8 mouse cellular contexts compared by ENCODE assay signal in genomic region chr17:46487431-46487830, GRCm38 (mm10). TPM values are rescaled to one million over a fixed set of nuclear protein-coding genes. Genes with fewer than 3 reads are reported as not detected.
A peak's percentile ranks its signal among the peaks of the same experiment; 100 is the strongest.
DNase-seq lines count a peak whose midpoint lies in the region; ATAC-seq and TF ChIP-seq lines count a peak whose summit lies in the region.

Gene Ttbk1 (minus strand): TSS chr17:46487675.

- peak within 1 kb of the TSS; percentile 36 for H3K4me3 ChIP-seq in lung, embryonic 14.5 days (ENCODE audit: low read depth, low read length)
- peak within 1 kb of the TSS; percentile 67 for H3K4me3 ChIP-seq in cortical plate, adult 2 months (ENCODE audit: insufficient read depth, low read length)
- peak within 1 kb of the TSS; percentile 77 for H3K4me3 ChIP-seq in hindbrain, postnatal 0 days (ENCODE audit: low read length)
- peak within 1 kb of the TSS; percentile 39 for H3K4me3 ChIP-seq in liver, embryonic 12.5 days

- peaks cover 67% of the 10 kb centered on the region for H3K27me3 ChIP-seq in lung, embryonic 14.5 days (ENCODE audit: insufficient read depth, low read length)
- no peaks in the 10 kb centered on the region for H3K27me3 ChIP-seq in hindbrain, postnatal 0 days (ENCODE audit: insufficient read depth, low read length)
- peaks cover 92% of the 10 kb centered on the region for H3K27me3 ChIP-seq in liver, embryonic 12.5 days (replicated peaks)

- no peak for DNase-seq in lung, embryonic 14.5 days
- no peak for DNase-seq in lung, postnatal 4 days
- peak; percentile 84 for DNase-seq in hindbrain, postnatal 0 days (ENCODE audit: low spot score)
- DNase-seq in right cerebral cortex, postnatal 36 days (ENCODE audit: low spot score in 2 of 2), result peak; percentile 62 to 65
- no peak for DNase-seq in spleen, postnatal 4 days (ENCODE audit: low spot score in 2 of 2)
- no peak for DNase-seq in gastrocnemius, postnatal 4 days (ENCODE audit: low spot score in 2 of 2)

- ATAC-seq in lung, embryonic 14.5 days (ENCODE audit: insufficient read depth), result no peak
- ATAC-seq in hindbrain, postnatal 0 days, result peak; percentile 76
- no peak for ATAC-seq in liver, embryonic 12.5 days

- WGBS in lung, embryonic 14.5 days, result under 1% methylated on average over 17 of the region's 49 CpGs
- 2% methylated on average over 33 of the region's 49 CpGs for WGBS in hindbrain, postnatal 0 days
- 6% methylated on average over 4 of the region's 49 CpGs for WGBS in liver, embryonic 12.5 days (ENCODE audit: insufficient replicate concordance)

- no peaks in the 10 kb centered on the region for H3K4me1 ChIP-seq in lung, embryonic 14.5 days (ENCODE audit: insufficient read depth)
- H3K4me1 ChIP-seq in cortical plate, adult 2 months (ENCODE audit: control insufficient read depth, insufficient read depth, low read length), result peaks cover 5% of the 10 kb centered on the region
- peaks cover 16% of the 10 kb centered on the region for H3K4me1 ChIP-seq in hindbrain, postnatal 0 days (ENCODE audit: insufficient read depth, low read length)
- peaks cover 9% of the 10 kb centered on the region for H3K4me1 ChIP-seq in liver, embryonic 12.5 days

- H3K9ac ChIP-seq in lung, embryonic 14.5 days, result peak within 1 kb of the TSS; percentile 9; the same call in 1 of the 2 replicates
- peak within 1 kb of the TSS; percentile 90 for H3K9ac ChIP-seq in hindbrain, postnatal 0 days (replicated peaks; ENCODE audit: low read length)
- no peak within 1 kb of the TSS for H3K9ac ChIP-seq in liver, embryonic 12.5 days

- TF ChIP-seq CTCF in lung, embryonic 14.5 days (IDR thresholded peaks at IDR 0.05; ENCODE audit: low read depth), result no peak
- TF ChIP-seq CTCF in cortical plate, adult 2 months (IDR thresholded peaks at IDR 0.05; ENCODE audit: extremely low read depth, insufficient read depth, low read length), result no peak
- no peak for TF ChIP-seq CTCF in hindbrain, postnatal 0 days (IDR thresholded peaks at IDR 0.05; ENCODE audit: low read depth)

- H3K36me3 ChIP-seq in lung, embryonic 14.5 days (ENCODE audit: insufficient read depth), result no peaks in the 10 kb centered on the region
- no peaks in the 10 kb centered on the region for H3K36me3 ChIP-seq in hindbrain, postnatal 0 days (ENCODE audit: insufficient read depth, low read length)
- H3K36me3 ChIP-seq in liver, embryonic 12.5 days, result no peaks in the 10 kb centered on the region

- no peaks in the 10 kb centered on the region for H3K9me3 ChIP-seq in lung, embryonic 14.5 days (ENCODE audit: low read depth, low read length)
- H3K9me3 ChIP-seq in hindbrain, postnatal 0 days (ENCODE audit: low read length), result no peaks in the 10 kb centered on the region
- H3K9me3 ChIP-seq in liver, embryonic 12.5 days (replicated peaks), result no peaks in the 10 kb centered on the region

- TF ChIP-seq POLR2A in cortical plate, adult 2 months (IDR thresholded peaks at IDR 0.05; ENCODE audit: extremely low read depth, insufficient read depth, low read length), result peak; percentile 27; the same call in 1 of the 2 replicates

- no peak within 1 kb of the TSS for H3K27ac ChIP-seq in lung, embryonic 14.5 days (ENCODE audit: low read depth)
- H3K27ac ChIP-seq in cortical plate, adult 2 months (ENCODE audit: insufficient read depth, low read length), result peak within 1 kb of the TSS; percentile 50
- H3K27ac ChIP-seq in hindbrain, postnatal 0 days, result peak within 1 kb of the TSS; percentile 83
- no peak within 1 kb of the TSS for H3K27ac ChIP-seq in liver, embryonic 12.5 days

- H3K4me2 ChIP-seq in lung, embryonic 14.5 days, result peak within 1 kb of the TSS; percentile 65
- H3K4me2 ChIP-seq in hindbrain, postnatal 0 days (ENCODE audit: low read depth, low read length), result peak within 1 kb of the TSS; percentile 62
- H3K4me2 ChIP-seq in liver, embryonic 12.5 days, result peak within 1 kb of the TSS; percentile 58

RNA-seq across cellular contexts. Expression of gene Ttbk1, which starts in this region (rescaled TPM):
- 0.05 and 0.11 TPM in 2 replicates for polyA plus RNA-seq in lung, embryonic 14.5 days (2014; fragmentation: Nextera tagmentation; extraction: Ambion mirVana)
- polyA plus RNA-seq in cortical plate, adult 2 months (2012; rRNA removed), result 56.2 and 57.3 TPM in 2 replicates
- total RNA-seq in hindbrain, postnatal 0 days (2014; rRNA removed), result 46.5 and 53.4 TPM in 2 replicates
- polyA plus RNA-seq in hindbrain, postnatal 0 days (2015; fragmentation: Nextera tagmentation; extraction: Ambion mirVana), result 6.3 and 6.5 TPM in 2 replicates
- polyA plus RNA-seq in liver, embryonic 12.5 days (2016; fragmentation: Nextera tagmentation; extraction: Ambion mirVana), result 0.02 and 0.11 TPM in 2 replicates
- total RNA-seq in gastrocnemius, postnatal 4 days (2021), result 1 to 10 TPM in 1 of 2 experiments, under 1 TPM in 1; 0.60 to 1.2 TPM

Comparison
In these comparisons a context has a peak if more than half of its experiments do, and no peak if none do; other contexts are left out.
1. RNA of gene Ttbk1 (total RNA-seq): 46.5 to 53.4 TPM in hindbrain, postnatal 0 days; 0.60 to 1.2 TPM in gastrocnemius, postnatal 4 days; every median in the first group is over 10 times any median in the second.
2. DNase-seq: peak in hindbrain, postnatal 0 days (single experiment) and right cerebral cortex, postnatal 36 days (2 of 2); none in lung, embryonic 14.5 days (single experiment), lung, postnatal 4 days (0 of 2), spleen, postnatal 4 days (0 of 2) and gastrocnemius, postnatal 4 days (0 of 2).
3. H3K27ac ChIP-seq: peak in cortical plate, adult 2 months (single experiment) and hindbrain, postnatal 0 days (single experiment); none in lung, embryonic 14.5 days (single experiment) and liver, embryonic 12.5 days (single experiment).
4. Peak in every context shown above with its lines, with median percentiles within 50 percentile points of each other: H3K4me2 ChIP-seq and H3K4me3 ChIP-seq.